Mouse (Mus musculus) midbrain, embryonic 14.5 days (tissue): Measurements from ENCODE around the gene Ctla4. TPM values are rescaled to one million over a fixed set of nuclear protein-coding genes. Genes with fewer than 3 reads are reported as not detected.

Source experiments
- ATAC-seq: fragments of 200-750 bp; cut with Nextera tagmentation; 2 replicates; pipeline ENCODE4 v1.8.0; 2017; ENCODE audit warnings: moderate number of reproducible peaks, moderate library complexity; ENCODE audit not compliant: low FRiP score, low TSS enrichment
- DNase-seq: peaks from one replicate; pipeline ENCODE4 v3.0.0-alpha.2; 2015
- H3K27ac ChIP-seq: fragments of 300-500 bp; sonication (generic); replicated peaks from 2 replicates; pipeline ENCODE4 v1.5.1; 2014; ENCODE audit warnings: mild to moderate bottlenecking, low read depth, low read length, moderate library complexity
- H3K27me3 ChIP-seq: fragments of 300-500 bp; sonication (generic); 2 replicates; pipeline ENCODE4 v1.6.1; 2014; ENCODE audit warnings: low read length, control low read depth, mixed read lengths; ENCODE audit not compliant: control insufficient read depth, insufficient read depth
- H3K36me3 ChIP-seq: fragments of 300-500 bp; sonication (generic); 2 replicates; pipeline ENCODE4 v1.6.1; 2014; ENCODE audit warnings: low read length, control low read depth; ENCODE audit not compliant: control insufficient read depth, insufficient read depth
- H3K4me1 ChIP-seq: fragments of 300-500 bp; sonication (generic); 2 replicates; pipeline ENCODE4 v1.6.1; 2014; ENCODE audit warnings: mild to moderate bottlenecking, antibody characterized with exemption, low read length, control low read depth; ENCODE audit not compliant: control insufficient read depth, insufficient read depth
- H3K4me2 ChIP-seq: fragments of 300-500 bp; sonication (generic); 2 replicates; pipeline ENCODE4 v1.6.1; 2014; ENCODE audit warnings: mild to moderate bottlenecking, low read length, moderate library complexity
- H3K4me3 ChIP-seq: fragments of 300-500 bp; sonication (generic); replicated peaks from 2 replicates; pipeline ENCODE4 v1.5.1; 2014; ENCODE audit warnings: low read depth, low read length
- H3K9ac ChIP-seq: fragments of 300-500 bp; sonication (generic); replicated peaks from 2 replicates; pipeline ENCODE4 v1.6.1; 2014; ENCODE audit warnings: mild to moderate bottlenecking, low read length, moderate library complexity
- H3K9me3 ChIP-seq: fragments of 300-500 bp; sonication (generic); 2 replicates; pipeline ENCODE4 v1.6.1; 2016; ENCODE audit warnings: low read length, control low read depth, mixed read lengths; ENCODE audit not compliant: control insufficient read depth
- WGBS: fragments of 180-500 bp; shearing (Covaris S2); extraction: QIAGEN DNeasy Blood & Tissue Kit; methylation state at CpG from one replicate; pipeline ENCODE4 v1.1.7; 2014; 5-methylcytosine and 5-hydroxymethylcytosine counted together
- polyA plus RNA-seq: library from polyadenylated mRNA; unstranded; fragments of >200 nt; fragmentation: Nextera tagmentation; extraction: Ambion mirVana; gene quantifications from 2 replicates; pipeline ENCODE4 v1.2.1, GENCODE M21; 2014

Ctla4 gene
- polyA plus RNA-seq, 1 experiment from 2014 or later, result not detected

GRCm38 (mm10) chr1:60880116-60880867 lies 6.5 kb upstream of the Ctla4 start:
- Histone ChIP-seq H3K27me3 (no peaks in the 10 kb centered on the region), H3K27ac (peak overlapping the region; percentile 32; the same call in 1 of the 2 replicates), H3K4me2 (no peak overlapping the region), H3K9me3 (no peaks in the 10 kb centered on the region), H3K9ac (no peak overlapping the region), H3K36me3 (no peaks in the 10 kb centered on the region), H3K4me1 (no peaks in the 10 kb centered on the region), H3K4me3 (no peak overlapping the region)
- 66% methylated on average over 10 of the region's 10 CpGs for WGBS
- ATAC-seq, result no peak
- DNase-seq, result no peak

- no peaks in the 10 kb centered on the region for H3K36me3 ChIP-seq
- WGBS, result 74% methylated on average over 2 of the region's 2 CpGs
- H3K4me2 ChIP-seq, result no peak overlapping the region
- no peak overlapping the region for H3K27ac ChIP-seq
- H3K4me3 ChIP-seq, result no peak overlapping the region
- ATAC-seq (no peak), DNase-seq (no peak)
- no peak overlapping the region for H3K9ac ChIP-seq
- no peaks in the 10 kb centered on the region for H3K4me1 ChIP-seq
- H3K27me3 ChIP-seq, result no peaks in the 10 kb centered on the region
- H3K9me3 ChIP-seq, result no peaks in the 10 kb centered on the region
Observed at GRCm38 (mm10) chr1:60882792-60883191, 4.0 kb upstream of the Ctla4 start.

DNA sequence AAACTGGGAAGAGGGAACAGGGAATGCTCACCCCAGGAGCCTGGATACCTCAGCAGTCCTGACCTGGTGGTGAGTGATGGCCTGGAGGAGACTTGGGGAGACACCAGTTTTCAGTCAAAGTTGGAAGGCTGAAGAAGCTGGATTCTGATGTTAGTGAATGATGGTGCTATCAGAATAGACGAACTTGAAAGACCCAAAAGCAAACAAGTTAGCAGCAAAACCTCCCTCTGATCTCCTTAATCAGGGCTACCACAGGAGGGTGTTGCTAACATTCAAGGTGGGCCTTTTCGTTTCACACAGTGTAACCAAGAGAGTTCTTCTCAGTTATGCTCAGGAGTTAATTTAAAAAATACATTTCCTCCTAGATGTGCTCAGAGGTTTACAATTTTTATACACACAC lies 3.5 kb upstream of the Ctla4 start:
- H3K4me3 ChIP-seq, result no peak overlapping the region
- H3K4me1 ChIP-seq, result no peaks in the 10 kb centered on the region
- no peak overlapping the region for H3K9ac ChIP-seq
- no peak overlapping the region for H3K4me2 ChIP-seq
- ATAC-seq, result no peak
- no peaks in the 10 kb centered on the region for H3K27me3 ChIP-seq
- 77% methylated on average over 2 of the region's 2 CpGs for WGBS
- no peak for DNase-seq
- no peaks in the 10 kb centered on the region for H3K9me3 ChIP-seq
- no peak overlapping the region for H3K27ac ChIP-seq
- H3K36me3 ChIP-seq, result no peaks in the 10 kb centered on the region

DNA sequence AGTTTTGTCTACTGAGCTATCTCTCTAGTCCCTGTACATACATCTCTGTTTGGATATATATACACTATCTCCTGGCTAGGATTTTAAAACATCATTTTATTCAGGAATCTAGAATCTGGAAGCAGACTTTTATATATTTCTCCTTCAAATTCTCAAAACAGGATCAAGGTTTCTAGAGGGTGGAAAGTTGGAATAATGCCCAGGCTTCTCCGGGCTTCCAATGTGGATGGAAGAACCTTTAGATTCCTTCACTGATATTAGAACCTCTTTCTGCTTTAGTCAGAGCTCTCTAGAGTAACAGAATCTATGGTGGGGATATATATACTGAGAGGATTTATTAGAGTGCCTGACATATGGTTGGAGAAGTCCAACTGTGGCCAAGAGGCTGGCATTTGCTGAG lies 2.2 kb upstream of the Ctla4 start:
- WGBS, result 91% methylated on average over 1 of the region's 1 CpGs
- no peak for ATAC-seq

GRCm38 (mm10) chr1:60898127-60898932 lies 11.5 kb downstream of the Ctla4 start:
- WGBS, result 89% methylated on average over 5 of the region's 5 CpGs
- Histone ChIP-seq H3K36me3 (no peaks in the 10 kb centered on the region), H3K27ac (no peak overlapping the region), H3K4me2 (no peak overlapping the region), H3K4me1 (no peaks in the 10 kb centered on the region), H3K9me3 (no peaks in the 10 kb centered on the region), H3K27me3 (no peaks in the 10 kb centered on the region), H3K9ac (no peak overlapping the region), H3K4me3 (no peak overlapping the region)
- DNase-seq, result no peak
- no peak for ATAC-seq

More for the DNA sequence above, 2.2 kb upstream of the Ctla4 start:
- H3K27me3 ChIP-seq, result no peaks in the 10 kb centered on the region
- no peak overlapping the region for H3K4me3 ChIP-seq
- no peaks in the 10 kb centered on the region for H3K4me1 ChIP-seq
- no peaks in the 10 kb centered on the region for H3K9me3 ChIP-seq
- H3K27ac ChIP-seq, result no peak overlapping the region
- no peak overlapping the region for H3K9ac ChIP-seq
- H3K4me2 ChIP-seq, result no peak overlapping the region
- H3K36me3 ChIP-seq, result no peaks in the 10 kb centered on the region
- no peak for DNase-seq

DNA sequence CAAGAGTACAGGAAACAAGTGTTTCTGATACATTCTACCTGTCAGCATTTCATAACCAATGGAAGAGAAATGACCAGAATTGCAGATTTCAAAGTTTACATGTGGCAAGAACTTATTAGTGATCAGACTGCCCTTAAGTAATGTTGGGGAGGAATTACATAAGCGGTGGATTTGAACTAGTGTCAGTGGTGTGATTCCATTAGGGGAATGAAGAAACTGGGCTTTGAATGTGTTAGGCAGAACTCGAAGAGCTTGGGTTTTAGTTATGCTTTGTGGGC lies 12.1 kb downstream of the Ctla4 start:
- Histone ChIP-seq H3K4me2 (no peak overlapping the region), H3K27ac (no peak overlapping the region), H3K9me3 (no peaks in the 10 kb centered on the region), H3K4me3 (no peak overlapping the region), H3K4me1 (no peaks in the 10 kb centered on the region), H3K36me3 (no peaks in the 10 kb centered on the region), H3K9ac (no peak overlapping the region), H3K27me3 (no peaks in the 10 kb centered on the region)
- no peak for DNase-seq
- 87% methylated on average over 2 of the region's 2 CpGs for WGBS
- no peak for ATAC-seq

DNA sequence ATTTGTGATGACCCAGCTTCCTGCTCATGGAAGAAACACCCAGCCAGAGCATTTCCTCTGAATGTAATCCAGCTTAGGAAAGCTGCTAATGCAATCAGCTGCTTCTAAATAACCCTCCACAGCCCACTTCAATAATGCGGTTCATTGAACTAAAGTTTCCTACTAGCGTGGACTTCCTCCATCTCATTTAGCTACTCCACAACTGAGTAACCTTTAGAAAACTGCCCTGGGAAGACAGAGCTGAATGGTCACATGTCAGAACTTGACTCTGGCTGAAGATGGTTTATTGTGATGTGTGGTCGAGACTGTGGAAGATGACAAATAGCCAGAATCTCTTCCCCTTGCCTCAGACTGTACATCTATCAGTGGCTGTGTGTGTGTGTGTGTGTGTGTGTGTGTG lies 12.4 kb downstream of the Ctla4 start:
- H3K9me3 ChIP-seq, result no peaks in the 10 kb centered on the region
- no peaks in the 10 kb centered on the region for H3K4me1 ChIP-seq
- H3K36me3 ChIP-seq, result no peaks in the 10 kb centered on the region
- ATAC-seq (no peak), DNase-seq (no peak)
- no peak overlapping the region for H3K4me2 ChIP-seq
- WGBS, result 84% methylated on average over 3 of the region's 3 CpGs
- no peak overlapping the region for H3K9ac ChIP-seq
- H3K27me3 ChIP-seq, result no peaks in the 10 kb centered on the region
- H3K4me3 ChIP-seq, result no peak overlapping the region
- no peak overlapping the region for H3K27ac ChIP-seq

- H3K27me3 ChIP-seq, result no peaks in the 10 kb centered on the region
- no peak overlapping the region for H3K4me2 ChIP-seq
- H3K4me1 ChIP-seq, result no peaks in the 10 kb centered on the region
- H3K36me3 ChIP-seq, result no peaks in the 10 kb centered on the region
- DNase-seq, result no peak
- 58% methylated on average over 6 of the region's 6 CpGs for WGBS
- H3K9ac ChIP-seq, result no peak overlapping the region
- no peak overlapping the region for H3K27ac ChIP-seq
- no peaks in the 10 kb centered on the region for H3K9me3 ChIP-seq
- no peak overlapping the region for H3K4me3 ChIP-seq
- ATAC-seq, result no peak
Observed at GRCm38 (mm10) chr1:60902547-60902946, 15.7 kb downstream of the Ctla4 start.

DNA sequence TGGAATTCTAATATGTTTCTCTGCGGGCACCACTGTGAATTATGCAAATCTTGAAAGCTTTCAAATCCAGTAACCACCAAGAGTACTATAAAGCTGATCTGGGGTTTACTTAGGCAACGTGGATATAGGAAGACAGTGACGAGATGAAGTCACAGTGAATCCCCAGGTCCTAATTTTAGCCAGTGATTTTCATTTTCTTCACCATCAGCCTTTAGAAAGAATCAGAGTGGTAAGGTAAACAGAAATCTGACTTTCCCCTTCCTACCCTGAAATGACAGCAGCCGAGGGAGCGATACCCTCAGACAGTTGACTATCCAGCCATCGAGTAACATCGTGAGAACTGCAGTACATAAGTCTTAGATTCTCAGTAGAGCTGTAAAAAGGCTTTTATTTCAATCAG lies 16.3 kb downstream of the Ctla4 start:
- ATAC-seq, result no peak
- no peaks in the 10 kb centered on the region for H3K4me1 ChIP-seq

More for the DNA sequence above, 16.3 kb downstream of the Ctla4 start:
- no peak for DNase-seq
- Histone ChIP-seq H3K36me3 (no peaks in the 10 kb centered on the region), H3K27me3 (no peaks in the 10 kb centered on the region), H3K9me3 (no peaks in the 10 kb centered on the region), H3K27ac (no peak overlapping the region), H3K4me3 (no peak overlapping the region), H3K9ac (no peak overlapping the region), H3K4me2 (no peak overlapping the region)
- WGBS, result 89% methylated on average over 7 of the region's 7 CpGs
